Mouse (Mus musculus) C2C12 (cell line): Measurements from ENCODE around the gene Rdh9.

Source experiments
- CEBPB ChIP-seq: IDR thresholded peaks from one replicate; pipeline ENCODE4 v1.6.1; 2011; ENCODE audit warnings: low read depth, mild to moderate bottlenecking, control low read depth, moderate library complexity
- CTCF ChIP-seq: IDR thresholded peaks from one replicate; pipeline ENCODE4 v1.5.1; 2011; ENCODE audit not compliant: control insufficient read depth, insufficient read depth, insufficient read length
- FOSL1 ChIP-seq: IDR thresholded peaks from one replicate; pipeline ENCODE4 v1.8.0; 2011; ENCODE audit warnings: mild to moderate bottlenecking, low read length; ENCODE audit not compliant: poor library complexity, insufficient read depth, severe bottlenecking
- MAX ChIP-seq: IDR thresholded peaks from one replicate; pipeline ENCODE4 v1.6.1; 2011; ENCODE audit warnings: mild to moderate bottlenecking, control low read depth
- MYOG ChIP-seq: IDR thresholded peaks from one replicate; pipeline ENCODE4 v1.6.1; 2011; ENCODE audit not compliant: control insufficient read depth, insufficient read length; ENCODE audit errors: extremely low read depth

DNA sequence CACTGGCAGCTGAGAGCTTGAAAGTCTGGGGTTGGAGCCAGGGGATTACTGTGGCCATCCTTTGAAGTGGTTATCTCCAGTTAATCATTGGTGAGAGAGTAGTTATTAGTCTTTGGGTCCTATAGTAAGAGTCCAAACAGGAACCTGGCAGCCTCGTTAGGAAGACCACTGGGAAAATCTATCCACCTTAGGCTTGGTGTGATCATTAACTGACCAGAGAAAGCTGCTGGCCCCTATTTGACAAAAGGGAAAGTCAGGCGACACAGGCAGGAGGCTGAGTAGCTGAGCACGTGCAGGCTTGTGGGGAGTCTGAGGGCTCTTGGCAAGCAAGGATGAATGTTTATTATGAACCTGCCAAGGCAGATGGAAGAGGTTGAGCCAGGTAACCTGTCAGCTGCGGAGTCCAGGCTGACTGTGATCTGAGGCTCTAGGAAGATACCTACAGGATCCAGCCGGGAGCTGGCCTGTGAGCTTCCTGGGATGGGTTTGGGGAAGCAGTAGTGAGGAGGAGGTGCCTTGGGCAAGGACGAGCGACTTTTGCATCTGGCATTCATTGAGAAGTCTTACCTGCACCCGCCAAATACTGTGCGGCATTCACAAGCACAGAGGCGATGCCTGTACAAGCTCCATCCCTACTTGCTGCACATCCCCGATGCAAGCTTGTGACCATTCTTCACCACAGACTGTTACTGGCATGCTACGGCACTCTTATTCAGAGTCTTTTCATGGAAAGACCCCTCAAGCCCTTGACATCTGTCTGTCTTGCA lies 12.1 kb upstream of the Rdh9 start:
- no peak for TF ChIP-seq CTCF
- no peak for TF ChIP-seq MAX
- TF ChIP-seq FOSL1, result no peak
- no peak for TF ChIP-seq CEBPB
- no peak for TF ChIP-seq MYOG
